Mouse (Mus musculus) right cerebral cortex, adult 18-20 months (tissue): ENCODE measurements around the gene Flnc.
"Not testable (repeated sequence)": the region's sequence is repeated elsewhere in the genome, so short reads cannot be mapped to it uniquely, and the experiment has no call there.

ENCODE experiments used
- DNase-seq: peaks from one replicate; pipeline ENCODE4 v3.0.0; 2022; ENCODE audit warnings: mixed read lengths

Flnc gene

DNA sequence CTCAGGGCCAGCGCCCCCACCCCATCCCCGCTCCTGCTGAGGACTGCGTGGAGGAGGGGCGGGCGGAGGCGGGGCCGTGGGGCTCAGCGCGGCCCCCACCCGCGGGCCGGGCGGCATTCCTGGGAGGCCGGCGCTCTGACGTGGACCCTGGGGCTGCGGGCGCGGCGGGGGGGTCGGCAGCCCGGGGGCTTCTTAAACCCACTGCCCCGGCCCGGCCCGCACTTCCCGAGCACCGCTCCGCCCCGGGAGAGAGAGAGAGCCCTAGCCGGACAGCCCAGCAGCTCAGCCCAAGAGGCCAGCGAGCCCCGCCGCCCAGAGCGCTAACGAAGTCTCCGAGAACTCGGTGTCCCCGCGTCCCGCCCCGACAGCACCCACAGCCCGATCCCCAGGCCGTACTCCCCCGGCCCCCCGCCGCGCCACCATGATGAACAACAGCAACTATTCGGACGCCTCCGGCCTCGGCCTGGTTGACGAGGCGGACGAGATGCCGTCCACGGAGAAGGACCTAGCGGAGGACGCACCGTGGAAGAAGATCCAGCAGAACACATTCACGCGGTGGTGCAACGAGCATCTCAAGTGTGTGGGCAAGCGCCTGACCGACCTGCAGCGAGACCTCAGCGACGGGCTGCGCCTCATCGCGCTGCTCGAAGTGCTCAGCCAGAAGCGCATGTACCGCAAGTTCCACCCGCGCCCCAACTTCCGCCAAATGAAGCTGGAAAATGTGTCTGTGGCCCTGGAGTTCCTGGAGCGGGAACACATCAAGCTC lies at the start of gene Flnc:
Flnc (plus strand) TSS at position 219 of the 766 bp plus-strand sequence.
- no peak for DNase-seq

DNA sequence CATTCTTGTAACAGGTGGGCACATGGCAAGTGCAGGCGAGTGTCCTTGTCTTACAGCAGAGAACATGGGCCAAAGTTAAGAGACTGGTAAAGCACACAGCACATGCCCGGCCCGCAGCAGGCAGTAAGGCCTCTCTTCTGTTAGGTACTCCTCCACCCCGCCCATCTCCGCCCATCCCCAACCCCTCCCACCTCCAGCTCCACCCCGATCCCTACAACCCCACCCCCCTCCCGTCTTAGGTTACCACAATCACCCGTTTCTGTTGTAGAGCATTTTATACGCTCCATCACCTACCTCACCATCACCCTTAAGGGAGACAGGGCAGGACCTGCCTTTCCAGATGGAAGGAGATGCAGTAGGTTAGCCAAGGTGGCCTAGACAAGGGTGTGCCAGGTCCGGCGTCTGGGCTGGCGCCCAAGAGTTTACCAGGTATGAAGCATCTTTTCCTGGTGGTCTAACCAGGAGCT lies 45.0 kb upstream of the Flnc start, which contains the start of gene Opn1sw:
Opn1sw (minus strand) TSS at position 417 of the 467 bp plus-strand sequence.
- DNase-seq: no peak

DNA sequence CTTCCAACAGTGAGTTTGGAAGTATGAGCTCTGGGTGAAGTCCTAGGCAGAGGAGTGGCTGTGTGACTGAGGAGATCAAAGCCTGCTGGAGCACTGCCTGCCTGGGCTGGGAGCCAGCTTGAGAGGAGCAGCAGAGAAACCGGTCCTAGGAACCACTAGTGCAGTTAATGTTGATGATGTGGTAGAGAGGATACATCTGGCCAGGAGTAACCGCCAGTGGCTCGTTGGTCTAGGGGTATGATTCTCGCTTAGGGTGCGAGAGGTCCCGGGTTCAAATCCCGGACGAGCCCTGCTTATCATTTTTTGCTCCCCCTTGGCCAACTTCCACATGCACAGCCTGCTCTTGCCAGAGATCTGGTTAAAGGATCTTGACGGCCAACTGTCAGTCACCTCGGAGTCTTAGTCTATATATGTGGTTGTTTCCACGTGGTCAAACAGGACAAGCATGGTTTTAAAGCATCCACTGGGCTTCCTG lies 44.4 kb upstream of the Flnc start:
- DNase-seq: peak; percentile 85

DNA sequence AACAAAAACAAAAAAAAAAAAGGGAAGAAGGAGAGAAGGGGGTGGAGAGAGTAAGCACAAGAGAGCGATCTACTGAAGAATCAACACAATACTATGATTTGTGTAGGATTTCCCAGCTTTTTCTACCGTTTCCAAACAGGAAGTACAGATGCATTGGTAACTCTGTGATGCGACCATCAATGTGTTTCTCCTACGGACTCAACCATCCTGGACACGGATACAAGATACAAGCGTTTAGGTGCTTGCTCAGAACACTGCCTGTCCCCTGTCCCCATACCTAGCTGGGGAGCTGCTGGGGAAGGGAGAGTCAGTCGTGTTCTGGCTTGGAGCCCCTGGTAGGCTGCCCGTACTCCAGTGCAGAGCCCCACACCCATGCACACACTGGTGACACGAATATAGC lies 43.6 kb upstream of the Flnc start:
- no peak for DNase-seq

DNA sequence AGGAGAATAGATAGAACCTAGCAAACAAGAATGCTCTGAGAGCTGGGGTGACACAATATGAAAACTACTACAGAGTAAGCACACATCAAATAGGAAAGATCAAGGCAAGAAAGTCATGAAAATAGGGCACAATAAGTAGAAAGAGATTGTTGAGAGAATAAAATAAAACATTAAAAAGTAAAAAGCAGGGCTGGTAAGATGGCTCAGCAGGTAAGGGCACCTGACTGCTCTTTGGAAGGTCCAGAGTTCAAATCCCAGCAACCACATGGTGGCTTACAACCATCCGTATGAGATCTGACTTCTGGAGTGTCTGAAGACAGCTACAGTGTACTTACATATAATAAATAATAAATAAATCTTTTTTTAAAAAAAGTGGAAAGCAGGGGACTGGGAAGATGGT lies 42.6 kb upstream of the Flnc start:
- not testable (repeated sequence) for DNase-seq

DNA sequence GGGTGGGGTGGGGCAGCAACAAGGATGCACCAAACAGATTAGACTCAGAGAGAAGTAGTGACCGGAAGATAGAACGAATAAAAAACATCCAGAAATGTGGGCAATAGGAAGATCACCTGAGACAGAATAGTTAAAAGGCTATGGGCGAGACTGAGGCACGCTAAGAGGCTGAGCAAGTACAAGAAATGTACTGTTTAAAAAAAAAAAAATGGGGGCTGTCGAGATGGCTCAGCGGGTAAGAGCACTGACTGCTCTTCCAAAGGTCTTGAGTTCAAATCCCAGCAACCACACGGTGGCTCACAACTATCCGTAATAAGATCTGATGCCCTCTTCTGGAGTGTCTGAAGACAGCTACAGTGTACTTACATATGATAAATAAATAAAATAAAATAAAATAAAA lies 41.8 kb upstream of the Flnc start:
- DNase-seq: not testable (repeated sequence)

DNA sequence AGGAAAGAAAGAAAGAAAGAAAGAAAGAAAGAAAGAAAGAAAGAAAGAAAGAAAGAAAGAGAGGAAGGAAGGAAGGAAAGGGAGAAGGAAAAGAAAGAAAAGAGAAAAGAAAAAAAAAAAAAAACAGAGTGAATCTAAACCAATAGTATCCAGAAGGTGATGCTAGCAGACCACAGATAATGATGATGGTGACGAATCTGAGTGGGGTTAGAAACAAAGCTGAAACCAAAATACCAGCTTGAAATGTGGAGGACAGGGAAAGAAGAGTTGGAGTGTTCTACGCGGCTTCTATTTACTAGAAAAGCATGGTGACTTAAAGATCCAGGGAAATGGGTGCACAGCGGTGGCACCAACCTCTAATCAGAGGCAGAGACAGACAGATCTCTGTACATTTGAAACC lies 41.3 kb upstream of the Flnc start:
- DNase-seq: no peak

DNA sequence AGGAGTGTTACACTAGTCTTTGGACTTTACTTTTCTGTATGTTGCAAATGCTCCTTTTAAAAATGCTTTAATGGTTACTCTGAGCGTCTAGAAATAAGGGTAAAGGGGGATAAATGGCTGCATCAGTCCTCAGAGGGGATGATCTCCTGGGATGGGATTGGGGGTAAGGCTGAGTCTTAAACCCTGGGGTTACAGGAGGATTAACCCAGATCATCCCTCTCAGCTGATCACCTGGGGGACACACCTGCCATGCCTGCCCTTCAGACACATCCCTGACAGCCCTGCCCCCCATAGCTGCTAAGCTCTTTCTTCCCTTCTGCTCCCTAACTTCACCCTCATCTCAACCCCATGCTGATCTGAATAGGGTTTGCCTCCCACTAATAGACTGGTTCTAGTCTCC lies 38.8 kb upstream of the Flnc start:
- DNase-seq: no peak

DNA sequence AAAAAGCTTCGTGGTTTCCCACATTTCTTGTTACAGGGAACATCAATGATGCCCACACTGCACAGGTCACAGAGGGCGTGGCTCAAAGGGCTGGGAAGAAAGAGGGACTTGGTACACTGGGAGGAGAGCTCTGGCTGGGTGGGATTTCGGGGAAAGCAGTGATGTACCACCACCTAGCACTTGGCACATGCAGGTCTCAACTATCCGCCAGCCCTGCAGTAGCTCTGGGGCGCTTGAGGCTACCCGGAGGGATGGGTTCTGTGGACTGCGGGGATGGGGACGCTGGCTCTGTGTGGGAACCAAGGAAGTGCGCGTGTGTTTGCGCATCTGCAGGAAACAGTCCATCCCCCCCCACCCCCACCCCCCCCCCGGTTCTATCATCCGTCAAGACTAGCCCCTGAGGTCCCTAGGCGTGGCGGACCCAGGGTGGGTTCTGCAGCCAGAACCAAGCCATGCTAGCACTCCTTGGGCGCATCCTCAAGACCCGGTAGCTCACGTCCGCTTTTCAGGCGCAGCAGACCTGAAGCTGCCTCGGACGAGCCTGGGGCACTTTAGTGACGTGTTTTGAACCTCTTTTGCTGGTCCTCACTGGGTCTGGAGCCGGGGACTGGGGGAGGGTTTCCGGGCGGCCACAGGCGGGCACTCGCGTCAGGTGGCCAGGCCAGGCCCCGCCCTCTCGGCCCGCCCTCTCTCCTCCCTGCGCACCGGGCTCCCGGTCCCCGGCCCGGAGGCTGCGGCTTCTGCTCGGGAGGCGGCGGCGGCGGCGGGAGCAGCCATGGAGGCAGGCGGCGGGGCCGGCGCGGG lies 36.9 kb upstream of the Flnc start, which contains the start of gene Ccdc136:
Ccdc136 (plus strand) TSS at position 400 of the 804 bp plus-strand sequence.
- peak; percentile 91 for DNase-seq

DNA sequence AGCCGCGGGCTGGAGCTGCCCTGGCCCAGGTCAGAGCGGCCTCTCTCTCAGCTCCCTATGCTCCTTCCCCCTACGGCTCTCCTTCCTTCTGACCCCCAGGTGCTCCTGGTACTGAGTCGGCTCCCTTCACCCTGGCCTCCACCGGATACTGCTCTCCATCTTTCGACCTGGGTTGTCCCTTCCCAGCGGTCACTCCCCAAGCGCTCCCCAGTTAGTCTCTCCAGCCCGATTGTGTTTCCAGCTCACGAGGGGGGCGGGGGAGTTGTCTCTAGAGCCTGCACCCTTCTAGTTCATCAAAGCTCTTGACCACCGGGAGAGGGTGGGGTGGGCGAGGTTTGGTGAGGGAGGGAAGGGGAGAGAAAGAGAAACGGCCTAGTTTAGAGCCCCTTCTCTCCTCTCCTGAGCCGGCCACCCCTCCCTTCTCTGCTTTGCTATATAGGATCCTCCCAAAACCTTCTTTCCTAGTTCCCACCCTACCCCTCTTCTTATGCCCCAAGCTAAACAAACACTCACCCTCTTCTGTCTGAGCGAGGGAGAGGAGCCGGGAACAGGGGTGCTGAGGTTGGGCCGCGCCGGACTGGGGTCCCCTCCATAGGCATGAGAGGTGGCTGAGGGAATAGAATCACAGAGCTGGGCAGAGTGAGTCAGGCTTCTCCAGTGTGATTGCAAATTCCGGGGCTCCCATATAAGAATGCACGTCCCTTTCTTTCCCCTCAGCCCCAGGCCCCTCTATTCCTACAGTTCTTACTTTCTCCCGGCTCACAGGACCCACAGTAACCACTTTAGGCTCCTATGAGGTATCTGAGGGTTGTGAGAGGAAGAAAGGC lies 36.1 kb upstream of the Flnc start:
- peak; percentile 32 for DNase-seq

DNA sequence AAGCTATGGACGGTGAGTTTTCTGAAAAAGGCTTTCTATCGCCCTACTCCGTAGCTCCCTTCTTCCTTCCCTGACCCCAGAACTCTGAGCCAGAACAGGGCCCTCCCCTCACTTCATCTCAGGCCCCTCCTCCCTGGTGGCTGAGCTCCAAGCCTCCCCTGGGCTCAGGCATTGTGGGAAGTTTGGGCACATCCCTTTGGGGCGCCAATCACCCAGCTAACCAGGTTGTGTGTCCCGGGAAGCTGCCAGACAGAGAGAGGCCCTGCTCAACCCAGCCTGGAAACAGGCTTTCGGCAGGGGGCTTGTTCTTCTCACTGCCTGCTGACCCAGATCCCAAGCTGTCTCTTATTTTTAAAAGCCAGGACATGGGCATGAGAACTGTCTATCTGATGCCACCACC lies 35.5 kb upstream of the Flnc start:
- peak; percentile 47 for DNase-seq

DNA sequence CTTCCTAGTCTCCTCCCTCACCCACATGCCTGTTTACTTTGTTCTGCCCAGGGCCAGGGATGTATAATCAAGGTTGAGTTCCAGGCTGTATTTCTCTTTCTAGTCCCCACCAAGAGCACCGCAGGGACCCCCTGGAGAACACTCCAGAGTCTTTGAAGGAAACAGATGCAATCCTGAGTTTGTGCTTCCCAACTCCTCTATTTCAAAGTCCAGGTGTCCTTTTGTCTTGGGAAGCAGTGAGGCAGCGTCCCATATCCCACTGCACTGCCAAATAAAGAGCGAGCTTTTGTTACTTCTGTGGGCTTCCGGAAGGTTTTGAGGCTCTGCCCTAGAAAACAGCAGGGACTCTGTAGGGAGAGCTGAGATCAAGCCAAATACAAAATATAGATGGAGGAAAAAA lies 33.2 kb upstream of the Flnc start:
- DNase-seq: no peak

DNA sequence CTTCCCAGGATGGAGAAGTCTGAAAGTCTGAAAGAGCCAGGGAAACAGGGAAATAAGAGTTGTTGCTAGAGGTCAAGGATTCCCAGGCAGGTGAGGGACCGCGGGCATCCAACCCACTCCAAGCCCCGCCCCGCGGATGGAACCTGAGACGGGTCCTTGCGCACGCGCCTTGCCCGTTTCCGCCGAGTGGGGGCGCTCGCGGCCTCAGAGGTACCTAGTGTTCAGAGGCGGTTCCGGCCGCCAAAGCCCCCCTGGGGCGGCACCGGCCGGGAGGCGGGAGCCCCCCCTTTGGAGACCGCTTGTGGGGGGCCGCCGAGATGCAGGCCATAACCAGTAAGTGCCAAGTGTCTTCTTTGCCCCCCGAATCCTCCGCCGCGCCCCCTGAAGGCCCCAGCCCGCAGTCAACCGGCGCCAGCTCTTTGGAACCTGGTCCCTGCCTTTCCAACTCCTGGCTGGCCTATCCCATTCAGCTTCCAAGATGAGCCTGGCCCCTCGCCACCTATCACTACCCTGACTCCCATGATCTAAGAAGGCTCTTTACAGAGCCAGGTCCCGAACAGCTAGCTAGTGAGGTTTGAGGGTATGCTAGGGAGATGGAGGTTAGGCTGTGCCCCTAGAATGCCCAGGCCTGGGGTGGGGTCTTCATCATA lies 30.2 kb upstream of the Flnc start:
- DNase-seq: no peak

DNA sequence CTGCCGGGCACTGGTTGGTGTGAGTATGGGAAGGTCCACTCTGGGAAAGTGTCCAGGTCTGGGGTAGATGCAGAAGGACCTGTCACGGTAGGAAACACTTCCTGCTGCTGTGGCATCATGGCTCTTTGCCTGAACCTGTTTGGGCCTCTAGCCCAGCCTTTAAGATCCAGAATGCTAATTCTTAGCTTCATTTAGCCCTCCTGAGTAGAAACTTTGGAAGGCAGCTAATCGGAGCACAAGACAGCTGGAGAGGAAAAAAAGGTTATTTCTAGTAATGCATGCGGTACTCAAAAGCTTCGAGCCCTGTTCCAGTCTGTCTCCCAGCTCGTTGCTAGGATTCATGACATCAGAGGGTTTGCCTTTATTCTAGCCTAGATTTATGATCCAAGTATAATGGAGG lies 26.6 kb upstream of the Flnc start:
- DNase-seq: no peak

DNA sequence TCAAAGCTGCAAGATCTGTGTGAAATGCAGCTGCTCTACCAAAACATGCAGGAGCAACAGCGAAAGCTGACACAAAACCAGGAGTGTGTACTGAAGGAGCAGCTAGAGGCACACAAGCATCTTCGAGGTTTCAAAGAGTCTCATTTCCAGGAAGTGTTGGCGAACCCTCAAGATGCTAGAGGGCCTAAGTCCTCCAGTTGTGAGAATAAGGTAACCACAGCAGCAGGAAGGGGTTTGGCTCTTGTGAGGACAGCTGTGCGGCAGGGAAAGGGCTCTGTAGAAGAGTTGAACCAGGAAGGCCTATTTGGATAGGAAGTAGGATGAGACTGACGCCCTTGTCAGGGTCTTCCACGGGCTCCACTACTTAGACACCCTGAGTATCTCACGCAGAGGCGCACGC lies 17.6 kb upstream of the Flnc start:
- no peak for DNase-seq

DNA sequence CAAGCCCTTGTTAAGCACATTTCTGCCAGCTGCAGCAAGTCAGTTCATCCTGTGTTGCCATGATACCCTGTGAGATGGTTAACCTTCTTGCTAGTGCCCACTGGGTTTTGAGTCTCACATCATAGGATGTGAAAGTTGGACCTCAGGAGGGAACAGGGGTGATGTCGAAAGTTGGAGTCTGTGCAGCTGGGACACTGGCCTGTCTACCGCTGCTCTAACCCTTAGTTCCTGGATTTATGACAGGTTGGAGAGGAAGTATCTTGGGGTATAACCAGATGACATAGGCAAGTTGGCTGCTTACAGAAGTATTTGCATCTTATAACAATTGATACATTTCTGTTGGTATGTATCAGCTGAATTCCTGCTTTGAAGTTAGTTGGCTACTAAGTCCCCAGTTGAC lies 12.5 kb upstream of the Flnc start:
- no peak for DNase-seq

DNA sequence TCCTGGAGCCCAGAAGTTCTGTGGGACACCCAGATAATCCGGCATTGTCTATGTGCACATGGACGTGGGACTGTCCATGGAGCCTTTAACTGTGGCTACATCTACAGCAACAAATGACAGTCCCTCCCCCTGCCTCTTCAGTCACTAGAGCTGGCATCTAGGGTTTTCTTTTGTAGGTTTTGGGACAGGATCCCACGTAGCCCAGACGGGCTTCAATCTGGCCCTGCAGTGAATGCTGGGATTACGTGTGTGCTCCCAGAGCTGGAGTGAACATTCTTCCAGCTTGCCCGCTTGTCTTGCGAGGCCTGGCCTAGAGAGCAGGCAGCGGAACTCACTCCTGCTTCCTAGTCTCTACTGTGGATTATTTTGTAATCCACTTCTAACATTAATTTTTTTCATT lies 7.9 kb upstream of the Flnc start:
- no peak for DNase-seq

DNA sequence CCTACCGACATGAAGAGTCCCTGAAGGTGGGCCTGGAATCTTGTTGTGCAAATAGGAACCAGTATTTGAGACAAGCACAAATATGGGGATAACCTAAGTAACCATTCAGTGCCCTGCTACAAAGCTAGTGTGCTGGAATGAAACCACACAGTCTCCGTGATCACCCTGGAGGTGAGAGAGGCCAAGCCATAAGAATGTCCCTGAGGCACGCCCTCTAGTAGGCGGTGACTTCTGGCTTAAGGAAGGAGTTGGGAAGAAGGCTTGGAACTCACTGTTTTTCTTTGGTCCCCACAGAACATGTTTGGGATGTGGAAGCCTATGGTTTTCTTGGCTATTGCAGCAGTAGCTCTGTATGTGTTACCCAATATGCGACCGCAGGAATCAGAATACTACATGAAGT lies 6.7 kb upstream of the Flnc start:
- no peak for DNase-seq

DNA sequence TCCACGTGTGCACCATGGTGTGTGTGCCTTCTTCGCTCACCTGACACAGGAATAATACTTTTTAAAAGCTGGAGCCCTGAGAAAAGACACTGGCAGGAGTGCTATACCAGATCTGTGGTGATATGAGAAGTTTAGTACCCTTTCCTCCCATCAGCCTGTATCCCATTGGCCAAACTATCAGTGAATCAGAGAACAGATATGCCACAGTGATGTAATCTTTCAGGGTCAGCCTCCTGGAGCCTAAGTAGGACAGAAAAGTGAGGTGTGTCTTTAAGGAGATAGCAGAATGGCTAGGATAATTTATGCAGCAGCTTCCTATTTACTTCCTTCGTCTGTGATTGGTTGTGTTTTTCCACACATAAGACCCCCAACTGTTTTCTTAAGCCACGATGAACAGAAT lies 4.9 kb upstream of the Flnc start:
- no peak for DNase-seq

DNA sequence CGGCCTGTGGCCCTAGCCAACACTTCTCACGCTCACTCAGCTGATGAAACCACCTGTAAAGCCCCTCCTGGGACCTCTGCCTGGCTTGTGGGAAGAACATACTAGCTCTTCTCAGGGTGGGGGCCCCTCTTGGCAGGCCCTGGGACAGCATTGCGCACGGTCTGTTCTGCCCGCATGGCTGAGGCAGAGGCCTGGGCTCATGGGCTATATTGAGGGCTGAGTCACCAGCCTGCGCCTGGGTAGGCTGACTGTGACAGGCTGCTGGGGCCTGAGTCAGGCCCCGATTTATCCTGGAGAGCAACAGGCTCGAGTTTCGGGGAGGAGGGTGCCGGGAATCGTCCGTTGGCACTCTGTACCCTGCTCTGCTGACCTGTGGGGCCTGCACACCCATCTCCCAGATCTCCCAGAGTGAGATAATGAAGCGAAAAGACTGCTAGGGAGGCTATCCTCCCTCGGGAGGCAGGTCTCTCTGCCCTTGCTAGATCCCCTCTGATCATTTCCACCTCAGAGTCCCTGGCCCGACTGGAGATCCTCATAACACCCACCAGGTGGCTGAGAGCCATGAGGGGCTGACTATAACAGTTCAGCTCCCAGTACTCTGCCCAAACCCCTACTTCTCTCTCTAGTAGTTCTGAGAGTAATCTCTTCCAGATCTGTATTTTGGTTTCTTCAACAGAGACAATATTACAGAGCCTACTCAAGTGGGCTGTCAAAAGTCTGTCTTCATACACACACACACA lies 2.2 kb upstream of the Flnc start:
- no peak for DNase-seq

DNA sequence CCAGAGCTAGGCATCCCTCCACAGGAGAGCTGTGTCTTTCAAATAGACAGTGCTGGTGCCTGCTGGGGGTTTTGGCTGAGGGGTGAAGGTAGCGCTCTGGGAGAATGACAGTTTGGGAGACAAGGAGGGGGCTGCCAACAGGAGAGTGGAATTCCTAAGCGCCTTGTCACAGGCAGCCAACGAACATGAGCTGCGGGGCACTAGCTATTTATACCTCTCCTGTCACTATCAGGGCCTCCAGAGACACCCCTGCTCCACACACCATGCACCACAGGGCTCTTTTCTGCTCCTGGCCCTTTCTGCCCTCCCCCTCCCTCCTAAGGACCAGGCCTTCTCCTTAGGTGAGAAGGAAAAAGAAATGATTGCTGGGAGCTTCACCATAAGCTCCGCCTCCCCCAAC lies 1.6 kb upstream of the Flnc start:
- no peak for DNase-seq

DNA sequence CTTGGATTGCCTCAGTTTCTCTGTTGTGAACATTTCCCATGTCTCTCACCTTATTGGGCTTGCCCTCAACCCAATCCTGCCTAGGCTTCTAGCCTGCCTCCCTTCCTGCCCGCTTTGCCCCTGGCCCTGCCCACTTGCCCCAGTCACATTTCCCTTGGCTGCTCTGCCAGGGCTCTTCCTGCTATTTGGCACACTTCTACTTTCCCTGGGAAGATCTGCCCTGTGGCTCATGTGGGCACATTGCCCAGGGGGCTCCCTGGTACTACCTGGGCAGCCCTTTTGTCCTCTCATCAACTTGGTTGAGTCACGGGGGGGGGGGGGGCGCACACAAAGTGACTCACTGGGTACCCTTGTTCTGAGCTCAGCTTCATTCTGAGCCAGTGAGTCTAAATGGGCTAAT lies 900 bp upstream of the Flnc start:
- DNase-seq: no peak
